Mouse (Mus musculus): ENCODE measurements around the gene Slc12a6. TPM values are rescaled to one million over a fixed set of nuclear protein-coding genes. Genes with fewer than 3 reads are reported as not detected.

The Slc12a6 gene
- total RNA-seq (2023) = 100 to 1,000 TPM; 221 to 223 TPM

DNA sequence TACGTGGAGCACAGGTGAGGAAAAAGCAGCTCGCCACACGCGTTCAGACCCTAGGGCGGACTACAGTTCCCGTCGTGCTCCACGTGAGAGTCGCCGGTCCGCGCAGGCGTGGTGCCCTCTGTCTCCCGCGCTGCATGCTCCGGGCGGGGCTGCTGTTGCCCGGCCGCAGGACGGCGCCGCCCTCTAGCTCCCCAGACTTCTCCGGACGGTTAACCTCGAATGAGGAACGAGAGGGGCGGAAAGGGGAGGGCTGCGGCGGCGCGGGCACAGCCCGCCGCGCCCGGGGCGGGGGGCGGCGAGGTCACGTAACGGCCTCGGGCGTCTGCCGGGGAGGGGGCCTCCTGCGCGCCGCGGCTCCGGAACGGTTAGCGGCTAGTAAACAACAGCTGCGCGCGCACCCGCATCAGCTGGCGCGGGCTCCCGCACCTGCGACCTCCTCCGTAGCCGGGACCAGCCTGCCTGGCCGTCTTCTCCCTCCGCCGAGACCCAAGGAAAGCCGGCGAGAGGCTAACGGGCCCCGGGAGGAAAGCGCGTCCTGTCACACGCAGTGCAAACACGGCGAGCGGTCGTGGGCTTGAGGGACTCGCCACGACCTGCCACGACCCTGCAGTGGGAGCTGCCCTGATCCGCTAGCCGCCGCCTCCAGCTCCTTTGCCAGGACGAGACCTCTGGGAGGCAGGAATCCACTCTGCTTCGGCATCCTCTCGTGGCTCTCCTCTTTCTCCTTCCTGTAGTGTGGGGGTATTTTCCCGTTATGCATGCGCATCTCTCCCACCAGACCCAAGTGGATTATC, at the start of gene Slc12a6:
Slc12a6 (plus strand) TSS at position 378 of the 794 bp plus-strand sequence.

DNA sequence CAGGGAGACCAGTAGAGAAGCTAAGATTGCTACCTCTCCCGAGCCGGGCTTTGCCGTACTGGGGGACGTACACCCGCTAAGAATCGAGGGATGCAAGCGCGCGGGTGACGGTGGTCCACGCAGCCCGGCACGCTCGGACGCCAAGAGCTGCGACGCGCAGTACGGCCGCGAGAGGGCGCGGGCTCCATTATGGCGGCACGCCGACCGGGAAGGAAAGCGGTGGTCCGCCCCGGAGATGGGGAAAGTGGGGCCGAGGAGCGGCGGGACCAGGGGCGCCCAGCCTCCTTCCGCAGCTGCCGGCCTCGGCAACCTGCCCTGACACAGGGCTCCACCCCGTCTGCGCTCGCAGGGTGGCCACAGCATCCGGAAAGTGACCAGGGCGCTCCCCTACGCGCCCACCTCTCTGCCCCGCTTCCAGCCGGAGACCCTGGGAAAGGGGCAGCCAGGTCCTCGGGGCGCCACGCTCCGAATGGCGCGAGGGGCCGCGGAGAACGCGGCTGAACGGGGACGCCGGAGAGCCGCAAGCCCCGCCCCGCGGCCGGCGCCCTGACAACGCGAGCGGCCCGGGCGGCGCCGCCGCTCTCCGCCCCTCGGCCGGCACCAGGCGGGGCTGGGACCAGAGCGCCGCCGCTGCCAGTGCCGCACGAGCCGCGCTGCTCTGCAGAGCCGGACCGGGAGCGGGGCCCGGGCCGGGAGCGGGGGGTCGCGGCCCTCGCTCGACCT, 26.3 kb upstream of the Slc12a6 start, which contains the start of gene Lpcat4:
Lpcat4 (plus strand) TSS at position 257 of the 723 bp plus-strand sequence.

DNA sequence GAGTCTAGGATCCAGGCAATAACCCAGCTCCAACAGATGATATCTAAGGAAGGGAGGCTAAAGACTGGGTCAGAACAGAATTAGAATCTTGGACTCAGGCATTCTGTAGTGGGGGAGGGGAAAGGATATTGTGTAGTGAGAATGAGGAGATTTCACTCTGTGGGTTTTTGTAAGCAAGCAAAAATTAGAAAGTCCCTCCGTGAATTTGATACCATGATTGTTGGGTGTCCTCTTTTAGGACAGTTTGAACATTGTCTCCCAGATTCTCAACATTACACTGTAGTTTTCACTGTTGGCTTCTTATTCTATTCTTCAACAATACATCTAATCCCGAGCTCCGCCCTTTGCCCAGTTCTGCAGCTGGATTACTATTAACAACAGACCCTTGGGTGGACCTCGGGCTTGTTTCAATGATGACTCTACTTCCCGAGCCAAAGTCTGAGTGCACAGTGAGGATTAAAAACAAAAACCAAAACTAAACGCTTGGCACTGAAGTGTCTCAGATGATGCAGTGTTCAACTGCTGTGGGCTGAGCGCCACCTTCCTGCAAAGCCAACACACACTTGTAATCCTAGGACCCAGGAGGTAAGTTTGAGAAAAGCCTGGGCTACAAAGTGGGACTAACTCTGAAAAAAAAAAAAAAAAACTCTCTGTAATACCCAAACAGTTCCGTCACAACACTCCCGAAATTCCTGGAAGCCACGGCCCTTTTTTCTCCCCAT, 6.2 kb upstream of the Slc12a6 start, which contains the start of gene Nutm1:
Nutm1 (minus strand) TSS at position 51 of the 722 bp plus-strand sequence.

DNA sequence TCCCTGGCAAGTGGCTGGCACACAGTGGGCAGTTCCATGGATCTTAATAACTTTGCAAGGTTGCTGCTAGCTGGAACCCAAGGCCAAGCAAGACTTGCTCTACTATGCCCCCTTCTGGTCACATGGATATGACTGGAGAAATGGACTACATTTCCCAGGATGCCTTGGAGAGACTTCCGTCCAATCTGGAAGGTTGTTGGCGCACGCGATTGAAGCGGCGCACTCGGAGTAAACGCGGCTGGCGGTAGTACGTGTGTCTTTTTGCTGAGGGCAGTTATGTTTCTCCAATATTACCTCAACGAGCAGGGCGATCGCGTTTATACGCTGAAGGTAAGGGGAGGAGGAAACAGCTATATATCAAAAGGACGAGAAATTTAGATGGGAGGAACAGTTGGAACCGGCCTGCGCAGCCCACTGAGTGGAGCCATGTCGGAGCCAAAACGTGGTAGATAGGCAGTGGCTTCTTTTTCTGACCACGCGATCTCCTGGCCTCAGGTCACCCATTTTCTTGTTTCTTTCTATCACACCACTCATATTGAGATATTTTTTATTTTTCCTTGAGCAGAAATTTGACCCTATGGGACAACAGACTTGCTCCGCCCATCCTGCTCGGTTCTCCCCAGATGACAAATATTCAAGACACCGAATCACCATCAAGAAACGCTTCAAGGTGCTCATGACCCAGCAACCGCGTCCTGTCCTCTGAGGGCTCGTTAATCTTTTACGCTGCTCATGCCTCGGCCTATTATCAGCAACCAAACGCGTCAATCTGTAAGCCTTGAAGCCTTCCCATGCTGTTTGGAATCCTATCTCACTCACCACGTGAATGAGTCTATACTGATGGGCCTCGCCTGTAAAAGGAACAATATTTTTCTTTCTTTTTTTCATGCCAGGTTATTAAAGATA, 3.6 kb upstream of the Slc12a6 start, which contains the start of gene Nop10:
Nop10 (plus strand) TSS at position 179 of the 906 bp plus-strand sequence.

DNA sequence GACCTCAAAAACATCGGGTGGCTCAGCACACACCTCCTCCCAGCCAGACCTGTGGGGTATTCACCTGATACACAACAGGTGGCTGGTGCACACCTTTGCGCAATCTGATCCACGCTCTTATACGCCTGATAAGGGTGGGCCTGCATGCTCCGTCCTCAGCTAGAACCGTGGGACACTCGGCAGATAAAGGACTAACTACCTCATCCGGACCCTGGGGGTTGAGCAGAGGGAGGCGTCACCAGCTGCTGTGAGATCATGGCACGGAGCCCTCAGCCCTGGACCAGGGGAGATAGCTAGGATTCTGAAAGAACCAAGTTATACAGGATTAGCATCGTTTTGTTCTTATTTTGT, 592 bp downstream of the Slc12a6 start, which contains the start of gene Gm21985:
Gm21985 (plus strand) TSS at position 73 of the 351 bp plus-strand sequence.

DNA sequence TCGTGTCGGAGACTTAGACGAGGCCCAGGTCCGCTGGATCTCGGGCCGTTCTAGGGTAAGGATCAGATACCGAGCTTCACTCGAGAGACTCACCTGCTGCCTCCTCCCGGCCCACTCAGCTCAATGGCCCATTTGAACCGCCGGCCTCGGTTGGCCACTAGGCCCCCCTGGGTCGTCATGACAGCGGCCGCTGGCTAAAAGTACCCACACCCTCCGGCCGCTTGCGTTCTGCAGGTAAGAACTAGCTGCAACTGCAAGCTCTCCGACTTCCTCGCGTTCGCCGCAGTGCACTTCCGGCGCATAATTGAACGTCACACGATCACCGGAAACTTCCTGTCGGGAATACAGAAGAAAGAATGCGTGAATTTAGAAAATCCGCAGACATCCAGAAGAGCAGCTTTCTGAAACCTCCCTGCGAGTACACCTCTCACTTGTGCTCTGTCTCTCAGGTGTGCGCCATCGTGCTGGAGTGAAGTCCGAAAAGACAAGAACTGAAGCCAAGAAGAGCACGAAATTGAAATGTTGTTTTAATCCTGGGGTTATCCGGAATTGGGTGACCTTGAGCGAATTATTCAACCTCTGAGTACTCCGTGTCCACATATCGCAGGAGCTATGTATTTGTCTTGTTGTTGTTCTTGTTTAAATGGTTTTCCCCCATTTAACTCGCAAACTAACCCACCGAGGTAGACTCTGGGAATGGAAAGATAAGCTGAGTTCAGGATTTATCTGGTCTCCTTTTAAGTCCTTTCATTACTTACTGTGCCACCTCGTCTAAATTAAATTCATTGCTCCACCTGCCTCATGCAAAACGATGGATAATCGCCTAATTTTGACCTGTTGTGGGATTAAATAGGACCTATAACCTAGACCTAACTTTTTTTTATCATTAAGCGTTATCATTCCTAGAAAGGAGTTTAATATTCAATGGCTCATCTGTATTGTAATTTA, 102.4 kb downstream of the Slc12a6 start, which contains the start of gene Emc4:
Emc4 (minus strand) TSS at position 302 of the 948 bp plus-strand sequence.

DNA sequence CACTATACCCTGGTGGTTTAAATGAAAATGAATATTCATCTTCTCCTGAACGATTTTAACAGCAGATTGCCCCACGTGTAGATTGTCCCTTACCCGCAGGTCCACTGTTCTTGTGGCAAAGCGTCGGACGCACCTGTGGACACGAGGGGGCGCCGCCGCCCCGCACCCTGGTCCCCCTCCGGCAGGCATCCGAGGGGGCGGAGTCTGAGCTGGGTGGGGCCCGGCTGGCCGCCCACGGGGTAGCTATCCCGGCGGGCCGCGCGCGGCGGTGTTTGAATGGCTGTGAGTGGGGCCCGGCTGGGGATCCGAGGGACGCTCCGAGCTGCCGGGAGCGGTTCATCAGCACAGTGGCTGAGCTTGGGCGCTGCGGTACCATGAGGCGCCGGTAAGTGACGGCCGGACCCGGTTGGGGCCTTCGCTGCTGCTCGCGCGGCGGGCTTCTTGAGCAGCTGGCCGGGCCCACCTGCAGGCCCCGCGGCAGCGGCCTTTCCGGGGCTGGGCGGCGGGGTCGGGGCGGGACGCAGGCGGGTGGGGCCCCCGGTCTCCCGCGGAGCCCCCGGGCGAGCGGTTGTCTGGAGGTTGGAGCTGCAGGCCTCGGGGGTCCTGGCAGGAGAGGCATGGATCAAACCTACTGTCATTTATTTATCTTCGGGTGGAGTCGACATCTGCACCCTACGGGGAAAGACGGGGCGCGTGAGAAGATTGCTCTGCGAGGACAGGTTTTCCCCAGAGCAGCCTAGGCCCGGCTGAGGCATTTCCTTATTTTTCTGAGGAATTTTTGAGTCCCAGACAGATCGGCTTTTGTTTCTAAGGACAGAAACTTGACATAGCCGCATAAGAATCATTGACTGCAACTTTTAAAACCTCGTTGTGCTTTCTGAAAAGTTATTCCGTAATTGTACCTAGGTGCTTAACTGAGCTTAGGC, 113.6 kb downstream of the Slc12a6 start, which contains the start of gene Katnbl1:
Katnbl1 (plus strand) TSS at position 239 of the 926 bp plus-strand sequence.

Other genes starting within 250 kb of the Slc12a6 start
- not detected for gene Olfr1311, start 241.4 kb upstream of the Slc12a6 start, total RNA-seq (2023)
- gene Olfr1312, start 215.6 kb upstream of the Slc12a6 start, total RNA-seq (2023) = not detected
- gene Olfr1313, start 188.0 kb upstream of the Slc12a6 start, total RNA-seq (2023) = not detected
- gene Olfr1314, start 169.0 kb upstream of the Slc12a6 start, total RNA-seq (2023) = not detected
- not detected for gene Olfr1315-ps1, start 150.4 kb upstream of the Slc12a6 start, total RNA-seq (2023)
- gene Olfr1316, start 130.8 kb upstream of the Slc12a6 start, total RNA-seq (2023) = not detected
- gene Olfr1317, start 125.5 kb upstream of the Slc12a6 start, total RNA-seq (2023) = not detected
- gene Olfr1318, start 111.6 kb upstream of the Slc12a6 start, total RNA-seq (2023) = not detected
- 10 to 100 TPM; 78.1 to 86.7 TPM for gene Lpcat4, start 26.4 kb upstream of the Slc12a6 start, total RNA-seq (2023)
- not detected for gene Nutm1, start 6.5 kb upstream of the Slc12a6 start, total RNA-seq (2023)
- gene Nop10, start 3.9 kb upstream of the Slc12a6 start, total RNA-seq (2023) = 10 to 100 TPM; 19.7 to 24.4 TPM
- not detected for gene Gm21985, start 489 bp downstream of the Slc12a6 start, total RNA-seq (2023)
- gene Emc4, start 102.2 kb downstream of the Slc12a6 start, total RNA-seq (2023) = 10 to 100 TPM; 16.5 to 20.0 TPM
- 1 to 10 TPM; 6.4 to 6.9 TPM for gene Katnbl1, start 113.4 kb downstream of the Slc12a6 start, total RNA-seq (2023)
- 1 to 10 TPM; 7.0 to 8.1 TPM for gene Emc7, start 189.2 kb downstream of the Slc12a6 start, total RNA-seq (2023)
- not detected for gene Chrm5, start 214.9 kb downstream of the Slc12a6 start, total RNA-seq (2023)
- 10 to 100 TPM in 1 of 2 experiments, 1 to 10 TPM in 1; 4.3 to 10.2 TPM for gene Aven, start 227.1 kb downstream of the Slc12a6 start, total RNA-seq (2023)